Mouse (Mus musculus): Measurements from ENCODE around the gene Rgcc. TPM values are rescaled to one million over a fixed set of nuclear protein-coding genes. Genes with fewer than 3 reads are reported as not detected.

Rgcc gene
- total RNA-seq, 2 experiments from 2014 or later: 36.9 to 37.9 TPM

DNA sequence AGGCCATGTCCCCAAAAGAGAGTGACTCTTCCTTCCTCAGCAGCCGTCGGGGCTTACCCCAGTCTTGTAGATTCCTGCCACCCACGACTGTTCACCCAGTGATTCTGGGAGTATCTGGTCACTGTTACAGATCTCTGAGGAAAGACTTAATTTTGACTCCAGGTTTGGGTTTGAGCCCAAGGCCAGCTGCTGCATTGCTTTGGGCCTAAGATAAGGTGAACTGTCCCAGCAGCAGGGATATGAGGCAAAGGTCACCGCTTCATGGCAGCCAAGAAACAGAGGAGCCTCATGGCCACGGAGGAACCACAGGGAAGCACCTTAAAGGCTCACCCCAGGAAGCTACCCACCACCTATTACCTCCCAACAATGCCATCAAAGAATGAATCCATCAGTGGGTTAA, 44.8 kb downstream of the Rgcc start:
- DNase-seq (ENCODE audit: extremely low spot score in 1 of 2, low spot score in 2 of 2): no peak
- intact Hi-C loops (cut with DNase I): no loop called here

DNA sequence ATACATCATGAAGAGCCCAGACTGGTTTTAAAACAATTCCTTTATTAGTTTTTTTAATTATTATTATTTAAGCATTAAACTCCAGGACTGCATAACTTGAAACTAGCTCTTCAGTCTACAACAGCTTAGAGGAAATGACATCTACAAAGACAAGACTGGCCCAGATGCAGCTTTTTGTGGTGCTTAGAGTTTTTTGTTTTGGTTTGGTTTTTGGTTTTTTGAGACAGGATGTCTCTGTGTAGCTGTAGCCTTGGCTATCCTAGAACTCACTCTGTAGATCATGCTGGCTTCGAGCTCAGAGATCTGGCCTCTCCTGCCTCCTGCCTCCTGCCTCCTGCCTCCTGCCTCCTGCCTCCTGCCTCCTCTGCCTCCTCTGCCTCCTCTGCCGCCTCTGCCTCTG, 45.7 kb downstream of the Rgcc start:
- no peak for DNase-seq (ENCODE audit: extremely low spot score in 1 of 2, low spot score in 2 of 2)
- intact Hi-C loops (cut with DNase I): no loop called here

DNA sequence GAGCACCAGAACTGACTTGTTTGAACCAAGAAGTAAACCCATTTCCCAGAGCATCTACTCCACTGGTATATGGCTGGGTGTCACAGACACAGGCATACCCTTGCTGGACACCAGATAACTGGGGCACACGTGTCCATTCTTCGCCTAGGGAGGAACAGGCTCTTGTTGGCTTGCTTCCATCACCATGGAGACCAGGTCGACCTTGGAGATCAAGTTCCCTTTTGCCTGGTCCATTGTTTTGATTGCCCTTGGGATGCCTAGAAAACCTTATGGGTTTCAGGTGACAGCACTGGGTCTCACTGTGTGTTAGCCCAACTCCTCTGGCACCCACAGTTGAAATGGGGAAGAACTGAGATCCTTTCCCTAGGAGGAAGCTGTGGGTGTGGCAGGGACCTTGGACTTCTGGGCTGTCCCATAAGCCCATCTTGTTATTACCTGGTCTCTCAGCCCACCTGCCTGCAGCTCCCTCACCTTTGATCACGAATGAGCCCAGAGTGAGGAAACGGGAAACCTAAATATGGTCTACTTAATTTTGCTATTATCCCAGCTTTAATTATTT, 49.6 kb downstream of the Rgcc start:
- no peak for DNase-seq (ENCODE audit: extremely low spot score in 1 of 2, low spot score in 2 of 2)
- intact Hi-C loops (cut with DNase I): no loop called here

DNA sequence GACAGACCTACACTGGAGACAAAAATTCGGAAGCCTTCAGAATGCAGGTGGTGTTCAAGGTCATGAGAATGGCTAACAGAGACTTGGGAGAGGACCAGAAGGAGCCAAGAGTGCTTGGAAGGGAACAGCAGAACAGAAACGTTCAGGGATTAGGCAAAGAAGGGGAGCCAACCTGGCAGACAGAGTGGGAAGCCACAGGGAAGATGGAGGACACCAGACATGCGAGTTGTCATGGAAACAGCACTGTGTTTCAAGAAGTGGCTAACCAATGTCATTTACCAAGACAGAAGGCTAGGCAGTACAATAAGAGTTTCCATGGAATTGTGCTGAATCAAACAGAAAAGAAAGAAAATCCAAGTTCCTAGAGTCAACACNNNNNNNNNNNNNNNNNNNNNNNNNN, 56.9 kb downstream of the Rgcc start:
- no peak for DNase-seq (ENCODE audit: extremely low spot score in 1 of 2, low spot score in 2 of 2)
- intact Hi-C loops (cut with DNase I): no loop called here

DNA sequence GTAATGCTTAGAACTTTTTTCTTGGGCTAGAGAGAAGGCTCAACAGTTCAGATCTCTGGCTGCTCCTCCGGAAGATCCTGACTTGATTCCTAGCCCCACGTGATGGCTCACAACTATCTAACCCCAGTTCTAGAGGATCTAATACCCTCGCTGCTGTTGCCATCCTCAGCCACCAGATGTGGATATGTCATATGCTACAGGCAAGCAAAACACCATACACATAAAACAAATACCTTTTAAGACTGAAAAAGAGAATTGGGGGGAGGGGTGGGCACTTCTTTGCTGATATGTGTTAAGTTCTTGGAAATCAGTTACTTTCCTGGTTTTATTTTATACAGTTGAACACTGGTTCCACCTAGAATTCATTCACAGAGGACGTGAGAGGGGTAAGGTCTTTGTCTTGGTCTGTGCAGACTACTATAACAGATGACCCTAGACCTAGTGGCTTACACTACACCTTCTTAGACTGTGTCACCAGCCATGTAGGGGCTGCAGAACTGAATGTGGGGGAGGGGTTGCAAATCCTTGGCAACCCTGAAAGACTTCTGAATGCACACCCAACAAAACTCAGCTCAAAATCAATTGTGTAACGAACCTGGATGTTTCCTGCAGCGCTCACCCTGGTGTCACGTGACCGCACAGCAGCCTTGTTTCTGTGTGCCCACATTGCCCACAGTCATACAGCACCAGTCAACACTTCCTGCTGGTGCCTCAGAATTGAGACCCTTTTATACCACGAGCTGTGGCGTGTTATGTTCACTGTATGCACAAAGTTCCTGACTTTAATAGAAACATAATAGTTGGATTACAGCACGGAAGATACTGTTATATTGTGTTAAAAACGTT, 58.2 kb downstream of the Rgcc start:
- DNase-seq (ENCODE audit: extremely low spot score in 1 of 2, low spot score in 2 of 2): no peak
- intact Hi-C loops (cut with DNase I): no loop called here

DNA sequence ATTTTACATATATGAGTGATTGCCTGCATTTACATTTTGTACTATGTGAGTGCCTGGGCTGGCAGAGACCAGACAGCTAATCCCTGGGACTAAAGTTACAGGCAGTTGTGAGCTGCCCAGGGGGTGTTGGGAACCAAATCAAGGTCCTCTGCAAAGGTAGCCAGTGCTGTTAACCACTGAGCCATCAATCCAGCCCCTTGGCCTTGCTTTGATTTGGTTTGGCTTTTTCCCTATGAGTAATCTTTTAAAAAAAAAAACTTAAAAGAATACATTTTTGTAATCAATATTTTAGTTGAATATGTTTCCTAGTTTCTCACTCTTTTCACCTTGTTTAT, 59.1 kb downstream of the Rgcc start:
- intact Hi-C loops (cut with DNase I): no loop called here
- no peak for DNase-seq (ENCODE audit: extremely low spot score in 1 of 2, low spot score in 2 of 2)

DNA sequence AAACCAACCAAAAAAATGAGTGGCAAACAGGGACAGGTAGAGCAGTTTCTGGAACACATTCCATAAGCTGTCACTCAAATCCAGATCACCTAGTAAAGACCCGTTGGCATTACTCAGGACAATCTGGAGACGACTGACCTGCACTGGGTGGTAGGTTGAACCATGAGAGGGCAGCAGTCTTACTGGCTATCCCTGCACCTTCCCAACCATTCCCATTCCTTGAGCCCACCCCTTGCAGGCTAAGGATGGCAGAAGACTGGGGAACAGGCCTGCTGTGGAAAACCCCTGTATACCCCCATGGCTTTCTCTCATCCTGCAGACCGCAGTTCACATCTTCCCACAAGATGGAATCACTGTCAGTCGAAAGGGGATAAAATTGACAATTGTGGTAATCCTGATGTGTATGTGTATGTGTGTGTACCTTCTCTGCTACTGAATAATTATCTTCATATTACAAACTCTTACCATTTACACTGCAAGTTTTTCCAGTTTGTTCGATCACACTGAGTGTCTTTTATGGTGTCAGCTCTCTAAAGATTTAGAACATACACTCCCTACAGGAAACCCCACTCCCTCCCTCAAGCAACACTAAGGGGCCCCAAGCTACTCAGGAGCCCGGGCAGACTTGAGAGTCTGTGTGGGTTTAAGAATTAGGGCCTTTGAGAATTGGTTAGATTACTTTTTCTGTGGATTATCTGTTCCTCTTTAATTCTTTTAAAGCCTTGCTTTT, 59.6 kb downstream of the Rgcc start:
- intact Hi-C loops (cut with DNase I): no loop called here
- no peak for DNase-seq (ENCODE audit: extremely low spot score in 1 of 2, low spot score in 2 of 2)

DNA sequence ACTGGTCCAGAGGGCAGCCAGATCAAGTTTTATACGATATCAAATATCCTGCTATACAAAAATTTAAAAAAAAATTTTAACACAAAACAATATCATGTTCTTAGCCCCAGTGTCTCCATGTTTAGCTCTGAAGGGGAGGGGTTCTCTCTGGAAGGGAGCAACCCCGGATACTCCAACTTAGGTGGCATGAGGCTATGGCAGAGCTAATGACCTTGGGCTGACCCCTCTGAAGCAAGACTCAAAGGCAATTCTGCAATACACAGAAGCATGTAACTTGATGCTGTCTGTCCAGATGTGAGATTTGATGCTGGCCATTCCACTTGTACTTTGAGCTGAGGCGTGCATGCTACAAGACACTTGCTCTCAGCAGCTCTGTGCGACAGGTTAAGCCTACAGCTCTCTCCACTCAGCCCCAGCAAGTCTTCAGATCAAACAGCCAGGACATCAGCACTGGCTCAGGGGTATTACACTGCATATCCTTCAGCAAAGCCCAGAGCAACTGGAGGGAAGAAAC, 60.3 kb downstream of the Rgcc start:
- intact Hi-C loops (cut with DNase I): no loop called here
- DNase-seq (ENCODE audit: extremely low spot score in 1 of 2, low spot score in 2 of 2): no peak

DNA sequence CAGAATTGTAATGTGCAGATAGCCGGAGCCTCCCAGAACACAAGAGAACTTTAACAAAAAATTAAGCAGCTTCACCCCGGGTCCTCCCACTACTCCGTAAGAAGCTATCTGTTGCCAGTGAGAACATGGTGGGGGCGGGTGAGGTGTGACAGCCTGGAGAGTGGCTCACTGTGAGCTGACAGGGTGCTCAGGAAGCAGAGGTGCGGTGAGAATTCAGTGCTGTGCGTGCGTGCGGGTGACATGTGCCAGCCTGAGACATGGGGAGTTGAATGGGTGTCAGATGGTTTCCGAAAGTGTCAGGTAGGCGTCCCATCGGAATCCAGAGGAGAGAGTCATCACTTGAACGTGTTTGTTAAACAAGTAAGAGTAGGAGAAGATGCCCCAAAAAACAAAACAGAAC, 62.0 kb downstream of the Rgcc start:
- intact Hi-C loops (cut with DNase I): no loop called here
- DNase-seq (ENCODE audit: extremely low spot score in 1 of 2, low spot score in 2 of 2): no peak

Other genes starting within 250 kb of the Rgcc start
- gene Zfp957, start 54.3 kb downstream of the Rgcc start, total RNA-seq (2021): not detected
- gene Naa16, start 89.1 kb upstream of the Rgcc start, total RNA-seq (2021): 10 to 100 TPM; 10.7 to 11.2 TPM
- gene Mtrf1, start 96.1 kb upstream of the Rgcc start, total RNA-seq (2021): 1 to 10 TPM; 5.0 to 6.1 TPM
- 10 to 100 TPM; 39.9 to 40.5 TPM for gene Kbtbd7, start 124.9 kb upstream of the Rgcc start, total RNA-seq (2021)
- gene Kbtbd6, start 150.2 kb upstream of the Rgcc start, total RNA-seq (2021): 1 to 10 TPM; 1.5 to 1.7 TPM
- 1 to 10 TPM; 4.8 to 5.0 TPM for gene Elf1, start 179.5 kb upstream of the Rgcc start, total RNA-seq (2021)
- 10 to 100 TPM; 42.6 to 44.1 TPM for gene Wbp4, start 179.9 kb upstream of the Rgcc start, total RNA-seq (2021)